Mouse (Mus musculus) kidney, postnatal 25 days (tissue): ENCODE results near the gene Melk.
A peak's percentile ranks its signal among the peaks of the same experiment; 100 is the strongest.

Experiments used
- DNase-seq, 2 experiments: peaks; one replicate each; pipeline ENCODE4 v3.0.0; 2021; ENCODE audit warnings: mixed read lengths in 2 of 2

The Melk gene

GRCm38 (mm10) chr4:44335006-44335405 lies 34.3 kb downstream of the Melk start:
- DNase-seq, result no peak

GRCm38 (mm10) chr4:44361670-44362069 lies 61.0 kb downstream of the Melk start:
- no peak for DNase-seq

GRCm38 (mm10) chr4:44363434-44364013 lies 62.8 kb downstream of the Melk start:
- peak in 1 of 2 experiments; percentile 4 for DNase-seq

- DNase-seq, result no peak
These were observed 91.8 kb downstream of the Melk start for GRCm38 (mm10) chr4:44392231-44393216.

- DNase-seq, result peak in 1 of 2 experiments; percentile 20
These were observed 101.9 kb downstream of the Melk start for GRCm38 (mm10) chr4:44402607-44403006.

GRCm38 (mm10) chr4:44404487-44404886 lies 103.8 kb downstream of the Melk start:
- no peak for DNase-seq
